32 mouse cellular contexts compared by ENCODE assay signal in the genomic region with DNA sequence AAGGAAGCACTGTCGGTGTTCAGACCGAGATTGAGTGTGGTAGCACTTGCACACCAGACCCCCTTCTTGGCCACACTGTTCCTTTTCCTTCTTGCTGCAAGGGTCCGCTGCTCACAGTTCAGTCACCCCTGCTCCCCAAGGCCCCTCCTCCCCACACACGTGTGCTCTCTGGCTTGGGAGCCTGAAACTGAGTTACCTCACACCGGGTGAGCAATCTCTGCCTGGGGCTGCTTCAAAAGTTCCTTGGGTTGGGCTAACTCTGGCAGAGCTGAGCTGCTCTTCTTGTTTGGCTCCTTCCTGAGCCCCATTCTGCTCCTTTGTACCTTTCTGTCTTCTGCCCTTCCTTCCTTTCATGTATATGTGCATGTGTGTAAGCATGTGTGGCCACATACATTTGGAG. TPM values are rescaled to one million over a fixed set of nuclear protein-coding genes. Genes with fewer than 3 reads are reported as not detected.
DNase-seq lines count a peak whose midpoint lies in the region; ATAC-seq and TF ChIP-seq lines count a peak whose summit lies in the region.
"Had no signal": no experiment of that assay in that cellular context is flagged by ENCODE, and none has a peak within 500 bp of the region (broad histone marks: within the 10 kb centered on the region; RNA-seq: fewer than 3 reads in every experiment).

No protein-coding gene starts in this region.

- no peaks in the 10 kb centered on the region for H3K9me3 ChIP-seq in embryonic facial prominence, embryonic 13.5 days
- H3K9me3 ChIP-seq in embryonic facial prominence, embryonic 10.5 days = no peaks in the 10 kb centered on the region
- H3K9me3 ChIP-seq in kidney, postnatal 0 days (replicated peaks; ENCODE audit: low read length) = no peaks in the 10 kb centered on the region
- no peaks in the 10 kb centered on the region for H3K9me3 ChIP-seq in midbrain, embryonic 11.5 days (ENCODE audit: control insufficient read depth, low read length)
- no peaks in the 10 kb centered on the region for H3K9me3 ChIP-seq in midbrain, embryonic 14.5 days (ENCODE audit: control insufficient read depth, low read length)
- H3K9me3 ChIP-seq: embryonic facial prominence, embryonic 12.5 days; liver, embryonic 13.5 days; midbrain, embryonic 13.5 days; neural tube, embryonic 15.5 days had no signal

- no peaks in the 10 kb centered on the region for H3K27me3 ChIP-seq in embryonic facial prominence, embryonic 13.5 days
- H3K27me3 ChIP-seq in embryonic facial prominence, embryonic 10.5 days (replicated peaks; ENCODE audit: low read depth, poor library complexity, severe bottlenecking) = no peaks in the 10 kb centered on the region
- H3K27me3 ChIP-seq in kidney, postnatal 0 days (ENCODE audit: insufficient read depth, low read length) = no peaks in the 10 kb centered on the region
- no peaks in the 10 kb centered on the region for H3K27me3 ChIP-seq in kidney, adult 2 months (replicated peaks; ENCODE audit: control insufficient read depth, insufficient read depth, low read length)
- H3K27me3 ChIP-seq in midbrain, embryonic 11.5 days (ENCODE audit: control insufficient read depth, insufficient read depth, low read length) = no peaks in the 10 kb centered on the region
- no peaks in the 10 kb centered on the region for H3K27me3 ChIP-seq in midbrain, embryonic 14.5 days (ENCODE audit: control insufficient read depth, insufficient read depth, low read length)
- H3K27me3 ChIP-seq: embryonic facial prominence, embryonic 12.5 days; midbrain, embryonic 13.5 days; neural tube, embryonic 15.5 days had no signal

- no peak overlapping the region for H3K4me2 ChIP-seq in embryonic facial prominence, embryonic 13.5 days
- H3K4me2 ChIP-seq in kidney, postnatal 0 days (ENCODE audit: low read length) = no peak overlapping the region
- H3K4me2 ChIP-seq in midbrain, embryonic 11.5 days = no peak overlapping the region
- no peak overlapping the region for H3K4me2 ChIP-seq in midbrain, embryonic 14.5 days (ENCODE audit: low read length)
- H3K4me2 ChIP-seq: embryonic facial prominence, embryonic 12.5 days; liver, embryonic 13.5 days; midbrain, embryonic 13.5 days; neural tube, embryonic 15.5 days had no signal

- TF ChIP-seq CTCF in kidney, postnatal 0 days (IDR thresholded peaks at IDR 0.05; ENCODE audit: low read depth) = no peak
- TF ChIP-seq CTCF in kidney, adult 2 months (conservative IDR thresholded peaks at IDR 0.05; ENCODE audit: insufficient read depth, insufficient read length, low read depth, low read length) = no peak

- no peaks in the 10 kb centered on the region for H3K36me3 ChIP-seq in embryonic facial prominence, embryonic 13.5 days
- no peaks in the 10 kb centered on the region for H3K36me3 ChIP-seq in embryonic facial prominence, embryonic 10.5 days (replicated peaks)
- H3K36me3 ChIP-seq in kidney, postnatal 0 days (ENCODE audit: insufficient read depth, low read length) = no peaks in the 10 kb centered on the region
- no peaks in the 10 kb centered on the region for H3K36me3 ChIP-seq in kidney, adult 2 months (ENCODE audit: control insufficient read depth, insufficient read depth, low read length)
- H3K36me3 ChIP-seq in midbrain, embryonic 11.5 days (ENCODE audit: control insufficient read depth, insufficient read depth, low read length) = no peaks in the 10 kb centered on the region
- no peaks in the 10 kb centered on the region for H3K36me3 ChIP-seq in midbrain, embryonic 14.5 days (ENCODE audit: control insufficient read depth, insufficient read depth, low read length)
- H3K36me3 ChIP-seq: embryonic facial prominence, embryonic 12.5 days; liver, embryonic 13.5 days; midbrain, embryonic 13.5 days; neural tube, embryonic 15.5 days had no signal

- WGBS in embryonic facial prominence, embryonic 13.5 days = 49% methylated on average over 5 of the region's 5 CpGs
- 62% methylated on average over 5 of the region's 5 CpGs for WGBS in embryonic facial prominence, embryonic 10.5 days
- WGBS in kidney, postnatal 0 days = 29% methylated on average over 5 of the region's 5 CpGs
- WGBS in kidney, adult 2 months = 43% methylated on average over 5 of the region's 5 CpGs
- WGBS in midbrain, embryonic 11.5 days = 69% methylated on average over 5 of the region's 5 CpGs
- WGBS in midbrain, embryonic 14.5 days = 75% methylated on average over 5 of the region's 5 CpGs

- no peak for TF ChIP-seq POLR2A in kidney, adult 2 months (IDR thresholded peaks at IDR 0.05; ENCODE audit: low read depth, low read length)

- DNase-seq in embryonic facial prominence, embryonic 10.5 days (ENCODE audit: low spot score) = no peak
- no peak for DNase-seq in kidney, postnatal 0 days (ENCODE audit: low spot score)
- no peak for DNase-seq in kidney, adult 2 months
- peak; percentile 76 for DNase-seq in midbrain, embryonic 11.5 days (ENCODE audit: low spot score, missing footprints)
- DNase-seq in midbrain, embryonic 14.5 days = no peak
- no peak for DNase-seq in adrenal gland, adult 8-10 months
- DNase-seq: adrenal gland, postnatal 10 days; cerebellum, adult 11 months; cerebellum, adult 9-10 months; cerebellum, postnatal 36 days; gastrocnemius, postnatal 14 days; heart, postnatal 14 days; kidney, postnatal 36 days; liver, embryonic 13.5 days; lung, adult 18-20 months; lung, postnatal 36 days; retina, postnatal 1 day; right cerebral cortex, postnatal 14 days; thymus, adult 18-20 months; thymus, postnatal 25 days had no signal

- H3K9ac ChIP-seq in embryonic facial prominence, embryonic 13.5 days = no peak overlapping the region
- no peak overlapping the region for H3K9ac ChIP-seq in kidney, postnatal 0 days (ENCODE audit: low read depth, low read length)
- H3K9ac ChIP-seq in midbrain, embryonic 11.5 days (ENCODE audit: low read length) = no peak overlapping the region
- H3K9ac ChIP-seq in midbrain, embryonic 14.5 days (replicated peaks; ENCODE audit: low read length) = no peak overlapping the region
- H3K9ac ChIP-seq: embryonic facial prominence, embryonic 12.5 days; liver, embryonic 13.5 days; midbrain, embryonic 13.5 days; neural tube, embryonic 15.5 days had no signal

- peaks cover 24% of the 10 kb centered on the region for H3K4me1 ChIP-seq in embryonic facial prominence, embryonic 13.5 days
- H3K4me1 ChIP-seq in embryonic facial prominence, embryonic 10.5 days = peaks cover 30% of the 10 kb centered on the region
- 0 out of 2 replicates have a peak, but pooled peaks cover 8% of the 10 kb centered on the region for H3K4me1 ChIP-seq in kidney, postnatal 0 days (replicated peaks; ENCODE audit: insufficient read depth, low read length)
- H3K4me1 ChIP-seq in kidney, adult 2 months (ENCODE audit: control insufficient read depth, insufficient read depth, low read length) = no peaks in the 10 kb centered on the region
- H3K4me1 ChIP-seq in midbrain, embryonic 11.5 days (ENCODE audit: control insufficient read depth, insufficient read depth, low read length) = no peaks in the 10 kb centered on the region
- H3K4me1 ChIP-seq in midbrain, embryonic 14.5 days (ENCODE audit: control insufficient read depth, insufficient read depth, low read length) = no peaks in the 10 kb centered on the region

- 0 out of 2 replicates have a peak, but pooled peaks have one; percentile 15 for ATAC-seq in embryonic facial prominence, embryonic 13.5 days (ENCODE audit: insufficient number of reproducible peaks, insufficient read depth, low FRiP score, low TSS enrichment, low read depth)
- ATAC-seq in kidney, postnatal 0 days (replicated peaks; ENCODE audit: low FRiP score, low read depth) = peak; percentile 60
- ATAC-seq in midbrain, embryonic 11.5 days (ENCODE audit: low FRiP score) = no peak
- no peak for ATAC-seq in midbrain, embryonic 14.5 days (ENCODE audit: low FRiP score, low TSS enrichment)
- no peak for ATAC-seq in inflammation-experienced regulatory T-cells, adult 6 months
- ATAC-seq: forebrain, embryonic 14.5 days; hindbrain, postnatal 0 days; intestine, postnatal 0 days; midbrain, embryonic 13.5 days had no signal

- no peak overlapping the region for H3K4me3 ChIP-seq in embryonic facial prominence, embryonic 13.5 days
- no peak overlapping the region for H3K4me3 ChIP-seq in embryonic facial prominence, embryonic 10.5 days
- no peak overlapping the region for H3K4me3 ChIP-seq in kidney, postnatal 0 days (replicated peaks; ENCODE audit: low read depth, low read length)
- no peak overlapping the region for H3K4me3 ChIP-seq in kidney, adult 2 months (ENCODE audit: insufficient read depth, low read depth, low read length)
- H3K4me3 ChIP-seq in midbrain, embryonic 11.5 days (ENCODE audit: low read depth, low read length) = no peak overlapping the region
- no peak overlapping the region for H3K4me3 ChIP-seq in midbrain, embryonic 14.5 days (replicated peaks; ENCODE audit: low read depth, low read length)
- H3K4me3 ChIP-seq: embryonic facial prominence, embryonic 12.5 days; layer of hippocampus, adult 2 months; liver, embryonic 13.5 days; midbrain, embryonic 13.5 days; neural tube, embryonic 15.5 days had no signal

- H3K27ac ChIP-seq in embryonic facial prominence, embryonic 13.5 days = peak overlapping the region; percentile 49
- H3K27ac ChIP-seq in embryonic facial prominence, embryonic 10.5 days (replicated peaks) = no peak overlapping the region
- H3K27ac ChIP-seq in kidney, postnatal 0 days = no peak overlapping the region
- no peak overlapping the region for H3K27ac ChIP-seq in kidney, adult 2 months (ENCODE audit: insufficient read depth, low read depth, low read length)
- no peak overlapping the region for H3K27ac ChIP-seq in midbrain, embryonic 11.5 days (ENCODE audit: low read depth, low read length)
- H3K27ac ChIP-seq in midbrain, embryonic 14.5 days (replicated peaks; ENCODE audit: low read depth, low read length) = no peak overlapping the region
- H3K27ac ChIP-seq: embryonic facial prominence, embryonic 12.5 days; hindbrain, postnatal 0 days; layer of hippocampus, adult 2 months; liver, embryonic 13.5 days; midbrain, embryonic 13.5 days; neural tube, embryonic 15.5 days had no signal

RNA-seq across cellular contexts. Expression of a gene that starts 2.5 kb away (rescaled TPM):
- not detected in 2 replicates for polyA plus RNA-seq in embryonic facial prominence, embryonic 13.5 days (2015; fragmentation: Nextera tagmentation; extraction: Ambion mirVana)
- polyA plus RNA-seq in embryonic facial prominence, embryonic 10.5 days (2016; fragmentation: Nextera tagmentation; extraction: Ambion mirVana) = 0.09 TPM in 1 of 2 replicates, not detected in the other
- polyA plus RNA-seq in kidney, postnatal 0 days (2015; fragmentation: Nextera tagmentation; extraction: Ambion mirVana) = 0.41 and 0.58 TPM in 2 replicates
- polyA plus RNA-seq in kidney, adult 2 months (2012; rRNA removed) = not detected in 2 replicates
- polyA plus RNA-seq in midbrain, embryonic 11.5 days (2014; fragmentation: Nextera tagmentation; extraction: Ambion mirVana) = not detected in 2 replicates
- 0.26 TPM in 1 of 2 replicates, not detected in the other for polyA plus RNA-seq in midbrain, embryonic 14.5 days (2014; fragmentation: Nextera tagmentation; extraction: Ambion mirVana)
- under 1 TPM in 1 of 4 experiments, not detected in 3; 0.28 TPM for total RNA-seq in adrenal gland, adult 8-10 months (2022)
- not detected for polyA plus RNA-seq in inflammation-experienced regulatory T-cells, adult 6 months (2017; shearing (Covaris generic))
- total RNA-seq: gastrocnemius, postnatal 14 days; heart, postnatal 14 days; hindbrain, postnatal 0 days had no signal
- polyA plus RNA-seq: embryonic facial prominence, embryonic 12.5 days; hindbrain, embryonic 11.5 days; intestine, postnatal 0 days; small intestine, adult 2 months; stomach, embryonic 14.5 days had no signal

RNA-seq across cellular contexts. Expression of a gene that starts 34.6 kb away (rescaled TPM):
- polyA plus RNA-seq in embryonic facial prominence, embryonic 13.5 days (2015; fragmentation: Nextera tagmentation; extraction: Ambion mirVana) = 21.2 and 24.2 TPM in 2 replicates
- polyA plus RNA-seq in embryonic facial prominence, embryonic 10.5 days (2016; fragmentation: Nextera tagmentation; extraction: Ambion mirVana) = 32.5 and 40.4 TPM in 2 replicates
- 37.5 and 39.2 TPM in 2 replicates for polyA plus RNA-seq in kidney, postnatal 0 days (2015; fragmentation: Nextera tagmentation; extraction: Ambion mirVana)
- polyA plus RNA-seq in kidney, adult 2 months (2012; rRNA removed) = 20.3 and 23.7 TPM in 2 replicates
- 150 and 153 TPM in 2 replicates for polyA plus RNA-seq in midbrain, embryonic 11.5 days (2014; fragmentation: Nextera tagmentation; extraction: Ambion mirVana)
- 34.2 and 61.1 TPM in 2 replicates for polyA plus RNA-seq in midbrain, embryonic 14.5 days (2014; fragmentation: Nextera tagmentation; extraction: Ambion mirVana)
- total RNA-seq in adrenal gland, adult 8-10 months (2022) = 10 to 100 TPM; 28.1 to 56.5 (median 50.6) TPM
- 100 to 1,000 TPM; 168 to 251 (median 221) TPM for polyA plus RNA-seq in inflammation-experienced regulatory T-cells, adult 6 months (2017; shearing (Covaris generic))

Comparison
In these comparisons a context has a peak if more than half of its experiments do, and no peak if none do; other contexts are left out.
1. ATAC-seq: peak in embryonic facial prominence, embryonic 13.5 days (single experiment) and kidney, postnatal 0 days (single experiment); none in midbrain, embryonic 11.5 days (single experiment), midbrain, embryonic 14.5 days (single experiment) and inflammation-experienced regulatory T-cells, adult 6 months (single experiment).